Mouse (Mus musculus) cortical plate, adult 2 months (tissue): ENCODE measurements around the gene Itpk1. TPM values are rescaled to one million over a fixed set of nuclear protein-coding genes. Genes with fewer than 3 reads are reported as not detected.

Experiments used
- H3K27ac ChIP-seq: fragments of 200-500 bp; 2 replicates; pipeline ENCODE4 v1.5.1; 2012; ENCODE audit warnings: low read length, control low read depth, inconsistent platforms; ENCODE audit not compliant: insufficient read depth
- H3K4me1 ChIP-seq: fragments of 200-500 bp; 2 replicates; pipeline ENCODE4 v1.6.1; 2011; ENCODE audit warnings: low read length; ENCODE audit not compliant: control insufficient read depth, insufficient read depth
- H3K4me3 ChIP-seq: fragments of 200-500 bp; 2 replicates; pipeline ENCODE4 v1.5.1; 2011; ENCODE audit warnings: mild to moderate bottlenecking, low read length, control low read depth; ENCODE audit not compliant: insufficient read depth
- CTCF ChIP-seq: fragments of 200-500 bp; IDR thresholded peaks from 2 replicates; pipeline ENCODE4 v1.5.1; 2011; ENCODE audit warnings: mild to moderate bottlenecking, control low read depth, low read length; ENCODE audit not compliant: insufficient read depth; ENCODE audit errors: extremely low read depth
- POLR2A ChIP-seq: fragments of 200-500 bp; IDR thresholded peaks from 2 replicates; pipeline ENCODE4 v1.6.1; 2011; ENCODE audit warnings: mild to moderate bottlenecking, low read length, control low read depth; ENCODE audit not compliant: insufficient read depth; ENCODE audit errors: extremely low read depth
- polyA plus RNA-seq: library from polyadenylated mRNA; depleted of rRNA; stranded (reverse); fragments of >200 nt; gene quantifications from 2 replicates; pipeline ENCODE4 v1.2.3, GENCODE M21; 2012

Itpk1 gene
- polyA plus RNA-seq, 1 experiment, result 42.6 TPM

- 0 out of 2 replicates have a peak overlapping the region, but pooled peaks have one; percentile 24 for H3K27ac ChIP-seq
- TF ChIP-seq POLR2A, result no peak
- no peak for TF ChIP-seq CTCF
- H3K4me1 ChIP-seq, result peaks cover 7% of the 10 kb centered on the region
Observed at GRCm38 (mm10) chr12:102622302-102622842, 82.4 kb downstream of the Itpk1 start.

GRCm38 (mm10) chr12:102621811-102622210, 82.9 kb downstream of the Itpk1 start:
- Histone ChIP-seq H3K4me1 (peaks cover 12% of the 10 kb centered on the region), H3K4me3 (no peak overlapping the region), H3K27ac (no peak overlapping the region)
- no peak for TF ChIP-seq CTCF
- TF ChIP-seq POLR2A, result no peak

More at GRCm38 (mm10) chr12:102622302-102622842, 82.4 kb downstream of the Itpk1 start:
- no peak overlapping the region for H3K4me3 ChIP-seq

- Histone ChIP-seq H3K4me1 (peaks cover 12% of the 10 kb centered on the region), H3K4me3 (no peak overlapping the region), H3K27ac (no peak overlapping the region)
- no peak for TF ChIP-seq POLR2A
Observed at GRCm38 (mm10) chr12:102621205-102621604, 83.5 kb downstream of the Itpk1 start.

GRCm38 (mm10) chr12:102619908-102620307, 84.8 kb downstream of the Itpk1 start:
- H3K4me3 ChIP-seq, result no peak overlapping the region
- no peak overlapping the region for H3K27ac ChIP-seq
- TF ChIP-seq POLR2A, result no peak
- no peak for TF ChIP-seq CTCF
- H3K4me1 ChIP-seq, result peaks cover 12% of the 10 kb centered on the region

- peaks cover 12% of the 10 kb centered on the region for H3K4me1 ChIP-seq
- H3K27ac ChIP-seq, result no peak overlapping the region
- H3K4me3 ChIP-seq, result no peak overlapping the region
- TF ChIP-seq POLR2A (no peak), CTCF (no peak)
Observed at GRCm38 (mm10) chr12:102618085-102618484, 86.6 kb downstream of the Itpk1 start.

GRCm38 (mm10) chr12:102616843-102617519, 87.7 kb downstream of the Itpk1 start:
- peaks cover 10% of the 10 kb centered on the region for H3K4me1 ChIP-seq
- H3K4me3 ChIP-seq, result no peak overlapping the region
- peak; percentile 28; the same call in 1 of the 2 replicates for TF ChIP-seq CTCF
- no peak for TF ChIP-seq POLR2A
- no peak overlapping the region for H3K27ac ChIP-seq

- Histone ChIP-seq H3K4me1 (peaks cover 10% of the 10 kb centered on the region), H3K27ac (no peak overlapping the region), H3K4me3 (no peak overlapping the region)
- TF ChIP-seq CTCF (no peak), POLR2A (no peak)
Observed at GRCm38 (mm10) chr12:102616201-102616600, 88.5 kb downstream of the Itpk1 start.

- TF ChIP-seq CTCF (no peak), POLR2A (no peak)
- Histone ChIP-seq H3K27ac (no peak overlapping the region), H3K4me1 (peaks cover 10% of the 10 kb centered on the region)
Observed at GRCm38 (mm10) chr12:102613411-102613810, 91.3 kb downstream of the Itpk1 start.

GRCm38 (mm10) chr12:102612431-102612830, 92.3 kb downstream of the Itpk1 start:
- TF ChIP-seq CTCF, result no peak
- no peak for TF ChIP-seq POLR2A
- H3K4me1 ChIP-seq, result peaks cover 7% of the 10 kb centered on the region; the same call in 1 of the 2 replicates

More at GRCm38 (mm10) chr12:102613411-102613810, 91.3 kb downstream of the Itpk1 start:
- no peak overlapping the region for H3K4me3 ChIP-seq

GRCm38 (mm10) chr12:102610927-102611326, 93.8 kb downstream of the Itpk1 start:
- no peak for TF ChIP-seq CTCF
- TF ChIP-seq POLR2A, result no peak
- H3K4me3 ChIP-seq, result no peak overlapping the region
- H3K4me1 ChIP-seq, result 0 out of 2 replicates have a peak, but pooled peaks cover 2% of the 10 kb centered on the region
- H3K27ac ChIP-seq, result no peak overlapping the region

More at GRCm38 (mm10) chr12:102612431-102612830, 92.3 kb downstream of the Itpk1 start:
- no peak overlapping the region for H3K4me3 ChIP-seq
- no peak overlapping the region for H3K27ac ChIP-seq
